Mouse (Mus musculus): ENCODE results near the gene 5730596B20Rik. TPM values are rescaled to one million over a fixed set of nuclear protein-coding genes. Genes with fewer than 3 reads are reported as not detected.

The 5730596B20Rik gene
- polyA plus RNA-seq, 1 experiment from 2014 or later = not detected

- Histone ChIP-seq H3K4me2 (ENCODE audit: low read length) (no peak overlapping the region), H3K27ac (ENCODE audit: low read length) (no peak overlapping the region), H3K27me3 (replicated peaks; ENCODE audit: control insufficient read depth, insufficient read depth, low read length) (peaks cover 94% of the 10 kb centered on the region), H3K4me3 (replicated peaks; ENCODE audit: low read length) (no peak overlapping the region), H3K9me3 (ENCODE audit: control insufficient read depth, low read length) (no peaks in the 10 kb centered on the region; the same call in 1 of the 2 replicates), H3K9ac (replicated peaks; ENCODE audit: low read depth, low read length) (no peak overlapping the region), H3K4me1 (replicated peaks; ENCODE audit: control insufficient read depth, insufficient read depth, low read length) (no peaks in the 10 kb centered on the region), H3K36me3 (ENCODE audit: control insufficient read depth, insufficient read depth) (no peaks in the 10 kb centered on the region)
- ATAC-seq = no peak
- 10% methylated on average over 2 of the region's 2 CpGs for WGBS
These were observed 4.7 kb downstream of the 5730596B20Rik start for GRCm38 (mm10) chr6:52182030-52182429.

- no peak for ATAC-seq
- Histone ChIP-seq H3K4me3 (replicated peaks; ENCODE audit: low read length) (no peak overlapping the region), H3K4me2 (ENCODE audit: low read length) (no peak overlapping the region), H3K9me3 (ENCODE audit: control insufficient read depth, low read length) (no peaks in the 10 kb centered on the region; the same call in 1 of the 2 replicates), H3K9ac (replicated peaks; ENCODE audit: low read depth, low read length) (no peak overlapping the region), H3K36me3 (ENCODE audit: control insufficient read depth, insufficient read depth) (no peaks in the 10 kb centered on the region), H3K27me3 (replicated peaks; ENCODE audit: control insufficient read depth, insufficient read depth, low read length) (peaks cover 95% of the 10 kb centered on the region), H3K27ac (ENCODE audit: low read length) (no peak overlapping the region), H3K4me1 (replicated peaks; ENCODE audit: control insufficient read depth, insufficient read depth, low read length) (no peaks in the 10 kb centered on the region)
- 0% methylated on average over 1 of the region's 1 CpGs for WGBS
These were observed 5.5 kb downstream of the 5730596B20Rik start for GRCm38 (mm10) chr6:52182793-52183192.

- 9% methylated on average over 10 of the region's 10 CpGs for WGBS
- Histone ChIP-seq H3K9me3 (ENCODE audit: control insufficient read depth, low read length) (no peaks in the 10 kb centered on the region; the same call in 1 of the 2 replicates), H3K36me3 (ENCODE audit: control insufficient read depth, insufficient read depth) (no peaks in the 10 kb centered on the region), H3K4me3 (replicated peaks; ENCODE audit: low read length) (no peak overlapping the region), H3K4me1 (replicated peaks; ENCODE audit: control insufficient read depth, insufficient read depth, low read length) (no peaks in the 10 kb centered on the region), H3K27ac (ENCODE audit: low read length) (no peak overlapping the region), H3K4me2 (ENCODE audit: low read length) (no peak overlapping the region), H3K9ac (replicated peaks; ENCODE audit: low read depth, low read length) (no peak overlapping the region), H3K27me3 (replicated peaks; ENCODE audit: control insufficient read depth, insufficient read depth, low read length) (peaks cover 98% of the 10 kb centered on the region)
- ATAC-seq = no peak
These were observed 6.2 kb downstream of the 5730596B20Rik start for GRCm38 (mm10) chr6:52183311-52184080.

- no peak for ATAC-seq
- Histone ChIP-seq H3K27ac (ENCODE audit: low read length) (no peak overlapping the region), H3K9ac (replicated peaks; ENCODE audit: low read depth, low read length) (no peak overlapping the region), H3K4me1 (replicated peaks; ENCODE audit: control insufficient read depth, insufficient read depth, low read length) (no peaks in the 10 kb centered on the region), H3K36me3 (ENCODE audit: control insufficient read depth, insufficient read depth) (no peaks in the 10 kb centered on the region), H3K27me3 (replicated peaks; ENCODE audit: control insufficient read depth, insufficient read depth, low read length) (peaks cover 98% of the 10 kb centered on the region), H3K4me3 (replicated peaks; ENCODE audit: low read length) (no peak overlapping the region), H3K9me3 (ENCODE audit: control insufficient read depth, low read length) (no peaks in the 10 kb centered on the region; the same call in 1 of the 2 replicates), H3K4me2 (ENCODE audit: low read length) (no peak overlapping the region)
- WGBS = 1% methylated on average over 6 of the region's 6 CpGs
These were observed 7.4 kb downstream of the 5730596B20Rik start for GRCm38 (mm10) chr6:52184668-52185067.

- Histone ChIP-seq H3K4me1 (replicated peaks; ENCODE audit: control insufficient read depth, insufficient read depth, low read length) (no peaks in the 10 kb centered on the region), H3K9ac (replicated peaks; ENCODE audit: low read depth, low read length) (no peak overlapping the region), H3K27ac (ENCODE audit: low read length) (no peak overlapping the region), H3K9me3 (ENCODE audit: control insufficient read depth, low read length) (no peaks in the 10 kb centered on the region; the same call in 1 of the 2 replicates), H3K27me3 (replicated peaks; ENCODE audit: control insufficient read depth, insufficient read depth, low read length) (peaks cover 98% of the 10 kb centered on the region), H3K4me3 (replicated peaks; ENCODE audit: low read length) (no peak overlapping the region), H3K4me2 (ENCODE audit: low read length) (no peak overlapping the region), H3K36me3 (ENCODE audit: control insufficient read depth, insufficient read depth) (no peaks in the 10 kb centered on the region)
- under 1% methylated on average over 19 of the region's 19 CpGs for WGBS
- ATAC-seq = no peak
These were observed 7.9 kb downstream of the 5730596B20Rik start for GRCm38 (mm10) chr6:52185222-52185621.

- H3K27me3 ChIP-seq (replicated peaks; ENCODE audit: control insufficient read depth, insufficient read depth, low read length) = peaks cover 98% of the 10 kb centered on the region
- no peak overlapping the region for H3K27ac ChIP-seq (ENCODE audit: low read length)
- H3K9ac ChIP-seq (replicated peaks; ENCODE audit: low read depth, low read length) = no peak overlapping the region
- H3K9me3 ChIP-seq (ENCODE audit: control insufficient read depth, low read length) = no peaks in the 10 kb centered on the region; the same call in 1 of the 2 replicates
- no peaks in the 10 kb centered on the region for H3K36me3 ChIP-seq (ENCODE audit: control insufficient read depth, insufficient read depth)
- 5% methylated on average over 3 of the region's 3 CpGs for WGBS
- H3K4me2 ChIP-seq (ENCODE audit: low read length) = no peak overlapping the region
- ATAC-seq = no peak
- no peaks in the 10 kb centered on the region; the same call in 1 of the 2 replicates for H3K4me1 ChIP-seq (replicated peaks; ENCODE audit: control insufficient read depth, insufficient read depth, low read length)
- H3K4me3 ChIP-seq (replicated peaks; ENCODE audit: low read length) = no peak overlapping the region
These were observed 8.5 kb downstream of the 5730596B20Rik start for GRCm38 (mm10) chr6:52185834-52186233.

- Histone ChIP-seq H3K4me3 (replicated peaks; ENCODE audit: low read length) (no peak overlapping the region), H3K27me3 (replicated peaks; ENCODE audit: control insufficient read depth, insufficient read depth, low read length) (peaks cover 98% of the 10 kb centered on the region), H3K4me2 (ENCODE audit: low read length) (no peak overlapping the region), H3K4me1 (replicated peaks; ENCODE audit: control insufficient read depth, insufficient read depth, low read length) (no peaks in the 10 kb centered on the region; the same call in none of the 2 replicates), H3K9ac (replicated peaks; ENCODE audit: low read depth, low read length) (no peak overlapping the region), H3K36me3 (ENCODE audit: control insufficient read depth, insufficient read depth) (no peaks in the 10 kb centered on the region), H3K9me3 (ENCODE audit: control insufficient read depth, low read length) (no peaks in the 10 kb centered on the region; the same call in 1 of the 2 replicates), H3K27ac (ENCODE audit: low read length) (no peak overlapping the region)
- WGBS = 11% methylated on average over 1 of the region's 1 CpGs
- ATAC-seq = no peak
These were observed 9.2 kb downstream of the 5730596B20Rik start for GRCm38 (mm10) chr6:52186500-52186899.

- Histone ChIP-seq H3K4me2 (ENCODE audit: low read length) (no peak overlapping the region), H3K4me3 (replicated peaks; ENCODE audit: low read length) (no peak overlapping the region), H3K9ac (replicated peaks; ENCODE audit: low read depth, low read length) (no peak overlapping the region)
These were observed 11.9 kb downstream of the 5730596B20Rik start for GRCm38 (mm10) chr6:52189172-52189591.

GRCm38 (mm10) chr6:52189909-52190308, 12.6 kb downstream of the 5730596B20Rik start:
- Histone ChIP-seq H3K27ac (ENCODE audit: low read length) (no peak overlapping the region), H3K9me3 (ENCODE audit: control insufficient read depth, low read length) (no peaks in the 10 kb centered on the region; the same call in 1 of the 2 replicates), H3K4me3 (replicated peaks; ENCODE audit: low read length) (no peak overlapping the region), H3K36me3 (ENCODE audit: control insufficient read depth, insufficient read depth) (no peaks in the 10 kb centered on the region), H3K9ac (replicated peaks; ENCODE audit: low read depth, low read length) (no peak overlapping the region), H3K27me3 (replicated peaks; ENCODE audit: control insufficient read depth, insufficient read depth, low read length) (peaks cover 95% of the 10 kb centered on the region), H3K4me1 (replicated peaks; ENCODE audit: control insufficient read depth, insufficient read depth, low read length) (peaks cover 5% of the 10 kb centered on the region), H3K4me2 (ENCODE audit: low read length) (no peak overlapping the region)
- ATAC-seq = no peak
- WGBS = 4% methylated on average over 8 of the region's 8 CpGs

More at GRCm38 (mm10) chr6:52189172-52189591, 11.9 kb downstream of the 5730596B20Rik start:
- Histone ChIP-seq H3K4me1 (replicated peaks; ENCODE audit: control insufficient read depth, insufficient read depth, low read length) (peaks cover 5% of the 10 kb centered on the region), H3K9me3 (ENCODE audit: control insufficient read depth, low read length) (no peaks in the 10 kb centered on the region; the same call in 1 of the 2 replicates), H3K27ac (ENCODE audit: low read length) (no peak overlapping the region), H3K36me3 (ENCODE audit: control insufficient read depth, insufficient read depth) (no peaks in the 10 kb centered on the region), H3K27me3 (replicated peaks; ENCODE audit: control insufficient read depth, insufficient read depth, low read length) (peaks cover 95% of the 10 kb centered on the region)
- WGBS = 10% methylated on average over 5 of the region's 5 CpGs
- ATAC-seq = no peak
